Mouse (Mus musculus) testis, adult 2 months (tissue): ENCODE results near the gene Prickle1. TPM values are rescaled to one million over a fixed set of nuclear protein-coding genes. Genes with fewer than 3 reads are reported as not detected.

ENCODE experiments used
- H3K27ac ChIP-seq: fragments of 200-500 bp; 2 replicates; pipeline ENCODE4 v1.5.1; 2012; ENCODE audit warnings: low read depth, low read length; ENCODE audit not compliant: control insufficient read depth, insufficient read depth
- H3K27me3 ChIP-seq: fragments of 200-500 bp; 2 replicates; pipeline ENCODE4 v1.6.1; 2012; ENCODE audit warnings: mild to moderate bottlenecking, low read length, moderate library complexity; ENCODE audit not compliant: control insufficient read depth, insufficient read depth
- H3K36me3 ChIP-seq: fragments of 200-500 bp; 2 replicates; pipeline ENCODE4 v1.6.1; 2012; ENCODE audit warnings: mild to moderate bottlenecking, low read length; ENCODE audit not compliant: control insufficient read depth, insufficient read depth
- H3K4me1 ChIP-seq: fragments of 200-500 bp; 2 replicates; pipeline ENCODE4 v1.6.1; 2012; ENCODE audit warnings: low read length; ENCODE audit not compliant: control insufficient read depth, insufficient read depth
- H3K4me3 ChIP-seq: fragments of 200-500 bp; 2 replicates; pipeline ENCODE4 v1.5.1; 2012; ENCODE audit warnings: low read depth, mild to moderate bottlenecking, low read length, moderate library complexity, mixed read lengths; ENCODE audit not compliant: control insufficient read depth
- CTCF ChIP-seq: fragments of 200-500 bp; IDR thresholded peaks from 2 replicates; pipeline ENCODE4 v1.5.1; 2012; ENCODE audit warnings: low read depth, mild to moderate bottlenecking, inconsistent platforms, low read length, moderate library complexity; ENCODE audit not compliant: control insufficient read depth, insufficient read depth, insufficient replicate concordance
- POLR2A ChIP-seq: fragments of 200-500 bp; IDR thresholded peaks from 2 replicates; pipeline ENCODE4 v1.6.1; 2012; ENCODE audit warnings: low read depth, mild to moderate bottlenecking, inconsistent platforms, low read length, moderate library complexity; ENCODE audit not compliant: control insufficient read depth
- polyA plus RNA-seq: library from polyadenylated mRNA; depleted of rRNA; stranded (reverse); fragments of >200 nt; gene quantifications from 2 replicates; pipeline ENCODE4 v1.2.3, GENCODE M21; 2012

Gene Prickle1
- polyA plus RNA-seq, 1 experiment: 3.9 TPM

- H3K4me3 ChIP-seq: no peak overlapping the region
- no peaks in the 10 kb centered on the region for H3K27me3 ChIP-seq
- no peak overlapping the region for H3K27ac ChIP-seq
- H3K36me3 ChIP-seq: no peaks in the 10 kb centered on the region
- no peak for TF ChIP-seq CTCF
- peaks cover 5% of the 10 kb centered on the region; the same call in 1 of the 2 replicates for H3K4me1 ChIP-seq
Observed at GRCm38 (mm10) chr15:93627836-93628797, 32.4 kb upstream of the Prickle1 start.

GRCm38 (mm10) chr15:93619551-93619950, 23.9 kb upstream of the Prickle1 start:
- H3K27me3 ChIP-seq: no peaks in the 10 kb centered on the region
- H3K4me3 ChIP-seq: no peak overlapping the region
- H3K36me3 ChIP-seq: no peaks in the 10 kb centered on the region
- no peak for TF ChIP-seq POLR2A
- no peak for TF ChIP-seq CTCF
- H3K4me1 ChIP-seq: no peaks in the 10 kb centered on the region
- H3K27ac ChIP-seq: no peak overlapping the region

GRCm38 (mm10) chr15:93618442-93619150, 22.9 kb upstream of the Prickle1 start:
- Histone ChIP-seq H3K4me1 (no peaks in the 10 kb centered on the region), H3K4me3 (no peak overlapping the region), H3K27ac (no peak overlapping the region), H3K27me3 (no peaks in the 10 kb centered on the region), H3K36me3 (no peaks in the 10 kb centered on the region)
- no peak for TF ChIP-seq POLR2A

- H3K4me3 ChIP-seq: no peak overlapping the region
- peaks cover 3% of the 10 kb centered on the region; the same call in 1 of the 2 replicates for H3K27me3 ChIP-seq
- H3K27ac ChIP-seq: no peak overlapping the region
- H3K4me1 ChIP-seq: peaks cover 6% of the 10 kb centered on the region
- no peak for TF ChIP-seq POLR2A
- no peak for TF ChIP-seq CTCF
- no peaks in the 10 kb centered on the region for H3K36me3 ChIP-seq
Observed at GRCm38 (mm10) chr15:93616277-93616676, 20.6 kb upstream of the Prickle1 start.

GRCm38 (mm10) chr15:93615031-93615430, 19.3 kb upstream of the Prickle1 start:
- Histone ChIP-seq H3K4me3 (no peak overlapping the region), H3K4me1 (peaks cover 15% of the 10 kb centered on the region), H3K36me3 (no peaks in the 10 kb centered on the region), H3K27me3 (peaks cover 3% of the 10 kb centered on the region; the same call in 1 of the 2 replicates), H3K27ac (no peak overlapping the region)
- TF ChIP-seq CTCF (no peak), POLR2A (no peak)

GRCm38 (mm10) chr15:93613606-93614005, 17.9 kb upstream of the Prickle1 start:
- Histone ChIP-seq H3K4me3 (peak overlapping the region; percentile 48; the same call in 1 of the 2 replicates), H3K27ac (no peak overlapping the region), H3K36me3 (no peaks in the 10 kb centered on the region), H3K4me1 (peaks cover 17% of the 10 kb centered on the region), H3K27me3 (peaks cover 3% of the 10 kb centered on the region; the same call in 1 of the 2 replicates)
- TF ChIP-seq POLR2A (no peak), CTCF (no peak)
